Mouse (Mus musculus): ENCODE results near the gene Acsbg1.

- no peak for TF ChIP-seq EP300 (optimal IDR thresholded peaks at IDR 0.05)
- TF ChIP-seq CTCF (IDR thresholded peaks at IDR 0.05; ENCODE audit: low read depth): peak; percentile 75
Observed at GRCm38 (mm10) chr9:54604886-54605285, 56.8 kb downstream of the Acsbg1 start.

All from stomach, postnatal 0 days (tissue).